Mouse (Mus musculus) brain, embryonic 18.5 days (tissue): ENCODE measurements around the gene Arhgap6.
A peak's percentile ranks its signal among the peaks of the same experiment; 100 is the strongest.

Experiments
- DNase-seq: peaks from one replicate; pipeline ENCODE4 v3.0.0-alpha.2; 2012; ENCODE audit warnings: low read depth, low spot score

The Arhgap6 gene

DNA sequence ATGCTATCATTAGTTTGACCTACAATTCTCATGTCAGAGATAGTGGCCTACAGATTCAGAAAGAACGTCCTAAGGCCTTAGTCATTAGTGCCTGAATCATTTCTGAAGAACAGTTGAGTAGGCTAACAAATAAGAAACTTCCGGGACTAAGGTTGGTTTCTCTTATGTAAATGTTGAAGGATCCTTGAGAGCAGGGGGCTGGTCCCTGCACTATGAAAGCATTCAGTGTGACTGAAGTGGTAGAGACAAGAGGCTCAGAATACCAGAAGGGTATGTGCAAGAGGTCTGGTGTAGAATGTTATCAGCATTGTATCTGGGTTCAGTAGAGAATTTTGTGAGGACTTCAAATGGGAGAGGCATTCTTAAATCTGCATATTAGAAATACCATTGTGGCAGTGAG is 185.5 kb downstream of the Arhgap6 start:
- no peak for DNase-seq

DNA sequence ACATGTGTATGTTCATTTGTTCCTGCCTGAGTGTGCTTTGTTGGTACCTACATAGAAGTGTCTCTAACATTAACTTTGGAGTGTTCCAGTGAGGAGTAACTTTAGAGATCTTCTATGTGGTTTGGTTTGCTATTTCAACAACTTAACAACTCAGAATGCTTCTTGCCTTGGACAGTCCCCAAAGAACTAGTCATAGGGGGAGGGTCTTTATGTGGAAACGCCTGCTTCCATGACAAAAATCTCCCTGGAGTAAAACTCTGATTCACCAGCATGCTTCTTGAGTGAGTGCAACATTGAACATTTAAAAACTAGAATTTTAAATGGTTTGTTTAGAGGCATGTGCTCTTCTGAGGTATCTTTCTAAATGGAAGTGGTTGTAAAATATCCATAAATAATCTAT is 212.2 kb downstream of the Arhgap6 start:
- DNase-seq = no peak

DNA sequence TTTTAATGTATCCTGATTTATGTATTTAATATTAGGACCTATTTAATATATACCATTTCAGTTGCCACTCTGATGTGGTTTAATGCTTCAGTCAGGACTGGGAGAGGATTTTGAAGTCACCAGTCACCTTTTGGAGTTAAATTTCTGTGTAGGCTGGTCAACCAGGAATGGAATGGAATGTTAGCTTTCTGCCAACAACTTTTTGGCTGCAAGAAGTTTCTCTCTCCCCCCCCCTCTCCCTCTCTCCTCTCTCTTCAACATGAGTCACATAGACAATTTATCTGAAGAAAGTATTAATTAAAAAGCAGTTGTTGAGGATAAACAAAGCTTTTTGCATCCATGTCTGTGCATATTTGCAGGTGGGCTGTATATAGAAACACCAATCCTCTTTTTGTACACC is 217.8 kb downstream of the Arhgap6 start:
- no peak for DNase-seq

DNA sequence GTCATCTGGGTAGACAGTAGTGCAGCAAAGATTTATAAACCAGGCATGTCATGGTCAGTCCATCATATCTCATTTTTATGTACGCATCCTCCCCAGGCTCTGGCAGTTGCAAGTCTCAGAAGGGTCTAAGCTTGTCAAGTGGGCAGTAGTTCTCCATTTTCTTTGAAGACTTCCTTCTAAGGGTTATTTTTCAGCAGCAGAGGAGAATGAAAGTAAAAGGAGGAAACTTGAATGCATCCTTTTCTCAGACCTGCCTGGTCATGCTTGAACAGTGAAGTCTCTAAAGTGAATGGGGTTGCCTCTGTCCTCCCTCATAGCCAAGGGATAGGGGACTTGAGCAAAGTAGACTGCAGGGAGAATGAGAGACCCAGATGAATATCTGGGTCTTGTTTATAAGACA is 239.5 kb downstream of the Arhgap6 start:
- DNase-seq = no peak

DNA sequence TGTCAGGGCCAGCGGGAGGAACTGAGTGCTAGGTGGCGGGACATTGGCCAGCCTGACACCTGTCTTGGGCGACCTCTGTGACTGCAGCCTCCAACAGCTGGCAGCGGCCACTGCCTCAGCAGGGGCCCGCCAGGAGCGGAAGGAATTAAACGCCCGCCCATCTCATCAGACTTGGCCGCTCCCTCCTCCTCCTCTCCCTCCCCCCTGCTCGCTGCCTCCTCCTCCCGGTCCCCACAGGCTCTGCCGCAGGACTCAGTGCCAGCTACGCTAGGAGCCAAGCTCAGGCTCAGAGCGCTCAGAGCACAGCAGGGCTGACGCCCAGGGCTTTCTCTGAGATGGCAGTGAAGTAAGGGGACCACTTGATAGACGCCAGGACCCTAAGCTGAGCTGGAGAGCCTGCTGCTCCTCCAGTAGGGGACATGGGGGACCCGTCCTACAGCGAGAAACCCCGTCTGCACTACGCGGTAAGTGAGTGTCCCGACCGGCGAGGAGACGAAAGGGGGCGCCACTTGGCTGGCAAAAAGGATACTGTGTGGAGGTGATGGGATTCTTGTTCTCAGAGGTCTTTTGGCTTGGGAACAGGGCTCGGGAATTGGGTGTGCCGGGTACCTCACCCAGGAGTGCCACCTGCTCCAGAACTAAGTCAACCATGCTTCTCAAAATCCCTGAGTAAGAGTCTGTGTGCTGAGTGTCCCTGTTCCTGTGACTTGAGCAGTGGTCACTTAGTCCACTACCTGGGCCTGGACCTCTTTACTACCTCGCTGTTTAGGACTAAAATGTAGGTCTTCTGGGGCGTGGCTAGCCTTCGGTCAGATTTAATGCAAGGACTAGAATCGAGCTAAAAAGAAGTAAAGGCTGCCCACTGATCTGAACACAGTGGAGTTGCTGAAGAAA is 241.8 kb downstream of the Arhgap6 start:
- peak; percentile 18 for DNase-seq

DNA sequence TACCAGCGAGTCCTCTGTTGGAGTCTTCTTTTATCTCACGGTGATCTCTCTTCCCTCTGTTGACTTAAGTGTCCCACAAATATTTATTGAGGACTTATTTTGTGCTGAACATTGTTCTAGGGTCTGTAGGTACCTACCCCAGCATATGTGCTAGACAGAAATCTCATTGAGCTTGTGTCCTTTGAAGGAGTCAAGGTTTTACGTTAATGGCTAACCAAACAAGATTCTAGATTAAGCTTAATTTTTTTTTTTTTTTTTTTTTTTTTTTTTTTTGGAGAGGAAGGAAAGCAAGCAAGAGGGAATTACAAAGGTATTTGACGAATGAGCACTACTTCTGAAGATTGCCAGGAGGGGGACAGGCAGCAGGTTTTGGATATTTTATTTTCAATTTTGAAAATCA is 242.5 kb downstream of the Arhgap6 start:
- DNase-seq = no peak

DNA sequence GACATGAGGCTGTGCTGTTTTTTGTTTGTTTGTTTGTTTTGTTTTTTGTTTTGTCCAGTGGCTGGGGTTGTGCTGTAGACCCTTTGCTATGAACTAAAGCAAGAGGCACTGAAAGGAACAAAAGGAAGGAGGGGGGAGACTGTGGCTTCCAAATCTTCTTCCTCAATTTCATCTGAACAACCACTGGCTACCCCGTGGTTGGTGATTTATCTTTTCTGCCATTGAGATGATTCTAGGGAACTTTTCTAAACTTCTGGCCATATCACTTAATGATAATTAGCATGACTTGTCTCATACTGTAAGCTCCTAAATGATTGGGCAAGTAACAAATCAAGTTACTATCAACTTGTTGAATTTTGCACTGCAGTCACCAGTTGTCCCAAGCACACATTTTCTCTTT is 249.0 kb downstream of the Arhgap6 start:
- no peak for DNase-seq

DNA sequence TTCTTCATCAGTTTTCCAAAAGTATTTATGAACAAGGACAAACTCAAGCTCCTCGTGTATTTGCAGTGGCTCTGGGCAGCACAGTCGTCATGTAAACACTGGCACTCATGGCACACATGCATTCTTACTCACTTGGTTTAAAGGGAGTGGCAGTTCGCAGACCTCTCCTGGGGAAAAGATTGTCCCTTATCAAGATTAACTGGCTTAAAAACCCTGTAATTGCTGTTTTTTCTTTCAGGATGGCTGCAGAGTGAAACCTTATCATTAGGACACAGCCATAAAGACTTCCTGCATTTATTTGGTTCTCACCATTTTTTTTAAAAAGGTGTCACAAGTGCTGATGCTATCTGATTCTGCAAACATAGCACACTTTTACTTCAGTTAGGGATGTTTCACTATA is 252.7 kb downstream of the Arhgap6 start:
- DNase-seq = no peak

DNA sequence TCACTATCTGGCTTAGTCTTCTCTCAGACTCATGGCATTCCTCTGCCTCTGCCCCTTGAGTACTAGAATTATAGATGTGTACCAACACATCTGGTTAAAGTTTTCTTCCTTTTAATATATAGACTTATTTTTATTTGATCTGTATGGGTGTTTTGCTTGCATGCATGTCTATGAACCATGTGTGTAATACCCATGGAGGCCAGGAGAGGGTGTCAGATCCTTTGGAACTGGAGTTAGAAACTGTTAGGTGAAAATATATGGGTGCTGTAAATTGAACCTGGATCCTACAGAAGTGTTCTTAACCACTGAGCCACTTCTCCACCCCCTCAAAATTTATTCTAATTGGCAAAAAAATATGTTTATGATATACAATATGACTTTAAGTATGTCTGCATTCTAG is 254.7 kb downstream of the Arhgap6 start:
- DNase-seq = no peak

DNA sequence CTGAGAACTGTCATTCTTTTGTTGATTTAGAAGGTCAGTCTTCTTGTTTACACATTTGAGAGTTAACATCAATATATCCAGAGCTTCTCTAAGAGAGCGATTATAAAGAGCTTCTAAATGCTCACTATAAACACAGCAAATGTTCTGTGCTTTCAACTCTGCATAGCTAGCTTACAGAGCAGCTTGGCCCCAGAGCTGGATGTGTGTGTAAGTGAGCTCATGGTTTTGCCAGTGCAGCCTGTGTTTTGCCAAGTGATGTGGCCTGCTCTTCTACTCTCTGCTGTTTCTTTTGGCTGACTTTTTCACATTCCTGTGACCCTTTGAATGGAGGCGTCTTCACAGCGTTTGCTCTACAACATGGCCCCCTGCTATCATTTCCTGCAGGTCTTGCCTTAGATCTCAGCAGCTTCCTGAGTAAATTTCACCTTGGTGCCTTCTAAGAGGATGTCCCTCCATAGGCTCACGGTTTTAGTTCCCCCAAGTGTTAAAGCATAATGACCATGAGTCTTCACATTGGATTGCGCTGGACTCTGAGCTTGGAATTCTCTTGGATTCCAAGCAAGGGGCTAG is 259.1 kb downstream of the Arhgap6 start:
- DNase-seq = no peak

DNA sequence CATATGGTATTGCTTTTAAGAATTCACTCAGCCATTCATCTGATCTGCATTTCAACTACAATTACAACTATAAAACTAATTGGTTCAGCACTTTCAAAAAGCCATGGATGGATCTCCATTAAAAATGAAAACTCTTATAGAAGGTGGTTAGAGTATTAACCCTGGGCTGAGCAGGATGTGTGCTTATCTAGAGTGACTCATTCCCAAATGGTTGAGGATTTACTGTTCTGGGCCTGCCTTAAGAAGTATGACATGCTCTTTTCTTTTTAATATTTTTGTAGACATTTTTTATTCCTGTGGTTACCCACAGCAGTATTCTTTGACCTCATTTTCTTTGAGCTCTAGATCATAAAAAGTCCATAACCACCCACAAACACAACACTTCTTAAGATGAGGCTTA is 267.7 kb downstream of the Arhgap6 start:
- DNase-seq = no peak

DNA sequence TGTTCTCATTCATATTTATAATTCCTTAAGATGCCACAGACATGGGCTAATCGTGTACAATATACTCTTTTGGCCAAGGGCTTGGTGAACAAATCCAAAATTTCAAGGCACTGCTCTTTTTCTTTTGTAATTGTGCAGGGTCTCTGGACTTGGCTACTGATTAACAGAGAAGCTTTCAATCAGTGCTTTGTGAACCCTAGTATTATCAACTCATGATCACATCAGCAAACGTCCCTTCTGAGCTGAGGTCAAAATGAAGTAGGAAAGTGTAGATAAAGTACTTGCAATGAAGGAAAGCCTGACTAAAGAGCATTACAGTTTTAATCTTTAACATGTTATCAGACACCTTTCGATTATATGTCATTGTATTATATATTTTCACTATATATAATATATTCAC is 270.4 kb downstream of the Arhgap6 start:
- no peak for DNase-seq

DNA sequence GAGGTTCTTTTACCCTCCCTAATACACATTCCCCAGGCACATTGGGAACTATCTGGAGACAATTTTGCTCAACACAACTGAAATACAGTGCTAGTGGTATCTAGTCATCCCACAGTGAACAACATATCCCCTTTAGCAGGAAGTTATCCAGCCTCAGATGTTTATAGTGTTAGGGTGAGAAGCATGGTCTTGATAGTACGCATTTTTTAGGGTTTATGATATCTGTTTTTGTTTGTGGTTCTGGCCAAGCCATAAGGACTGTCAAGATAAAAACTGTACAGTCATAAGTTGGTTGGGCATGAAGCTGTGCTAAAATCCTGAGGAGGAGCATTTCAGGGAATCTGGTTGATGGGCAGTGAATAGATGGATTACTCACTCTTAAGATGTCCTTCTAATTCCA is 271.0 kb downstream of the Arhgap6 start:
- no peak for DNase-seq

DNA sequence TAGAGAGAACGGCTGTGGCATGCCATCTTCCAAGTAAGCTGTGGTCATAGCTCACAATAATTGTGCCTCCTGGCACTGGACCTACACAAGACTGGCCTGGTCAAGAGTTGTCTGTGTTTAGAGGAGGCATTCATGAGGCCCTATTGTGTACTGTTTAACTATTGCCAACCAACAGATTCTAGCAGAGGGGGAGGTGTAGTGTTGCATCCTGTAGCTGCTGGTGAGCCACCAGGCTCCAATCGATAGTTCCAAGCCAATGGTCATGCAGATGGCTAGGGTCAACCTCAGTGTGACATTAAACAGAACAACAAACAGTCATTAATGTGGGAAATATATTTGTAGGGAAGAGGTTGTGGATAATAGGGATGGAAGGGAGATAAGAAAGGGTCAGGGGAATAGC is 280.1 kb downstream of the Arhgap6 start:
- no peak for DNase-seq

DNA sequence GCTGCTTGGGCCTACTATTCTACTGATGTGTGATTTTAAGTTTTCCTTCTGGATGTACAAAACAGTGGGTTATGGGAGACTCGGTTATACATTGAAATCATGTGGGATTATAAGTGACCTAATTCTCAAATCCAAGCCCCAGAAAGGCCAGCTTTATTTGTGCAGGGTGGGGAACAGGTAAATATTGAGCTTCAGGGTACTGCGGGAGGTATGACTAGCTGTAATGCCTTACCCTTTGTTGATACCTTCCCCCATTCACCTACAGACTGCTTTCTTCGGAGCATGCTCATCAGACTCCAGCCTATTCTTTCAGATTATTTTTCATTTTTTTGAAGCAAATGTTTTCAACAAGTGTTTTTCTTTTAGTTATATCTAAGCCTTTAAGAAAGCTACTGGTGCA is 286.7 kb downstream of the Arhgap6 start:
- no peak for DNase-seq

DNA sequence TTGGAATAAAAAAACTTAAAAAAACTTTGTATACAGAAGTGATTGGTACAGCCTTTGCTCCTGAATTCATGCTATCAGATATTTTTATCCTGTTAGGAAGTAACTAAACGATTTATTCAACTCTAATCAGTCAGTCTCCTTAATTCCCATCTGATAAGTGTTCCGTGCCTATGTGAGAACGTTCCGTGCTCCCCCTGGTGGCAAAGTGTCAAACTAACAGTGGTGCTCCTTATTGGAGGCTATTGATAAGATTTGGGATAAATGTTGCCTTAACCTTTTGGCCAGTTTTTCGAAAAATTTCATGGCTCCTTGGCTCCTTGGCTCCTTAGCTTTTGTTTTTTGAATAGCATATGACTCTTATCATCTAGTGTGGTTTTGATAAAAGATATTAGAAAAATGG is 291.0 kb downstream of the Arhgap6 start:
- no peak for DNase-seq

DNA sequence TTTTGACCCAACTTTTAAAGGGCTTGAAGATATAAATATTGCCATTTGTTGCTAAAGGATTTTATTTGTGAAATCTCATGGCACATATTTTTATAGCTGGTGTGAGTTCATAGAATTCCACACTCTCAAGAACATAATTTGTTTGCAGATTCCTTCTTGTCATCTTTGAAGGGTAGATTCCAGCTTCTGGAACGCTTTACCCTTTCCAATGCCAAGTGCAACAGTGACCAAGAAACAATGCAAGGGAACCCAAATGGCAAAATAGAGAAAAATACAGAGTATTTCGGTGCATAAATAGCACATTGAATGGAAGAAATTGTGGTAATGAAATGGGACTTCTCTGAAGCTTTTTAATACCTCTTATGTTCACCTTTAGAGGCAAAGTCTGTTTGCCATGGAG is 294.3 kb downstream of the Arhgap6 start:
- DNase-seq = no peak

DNA sequence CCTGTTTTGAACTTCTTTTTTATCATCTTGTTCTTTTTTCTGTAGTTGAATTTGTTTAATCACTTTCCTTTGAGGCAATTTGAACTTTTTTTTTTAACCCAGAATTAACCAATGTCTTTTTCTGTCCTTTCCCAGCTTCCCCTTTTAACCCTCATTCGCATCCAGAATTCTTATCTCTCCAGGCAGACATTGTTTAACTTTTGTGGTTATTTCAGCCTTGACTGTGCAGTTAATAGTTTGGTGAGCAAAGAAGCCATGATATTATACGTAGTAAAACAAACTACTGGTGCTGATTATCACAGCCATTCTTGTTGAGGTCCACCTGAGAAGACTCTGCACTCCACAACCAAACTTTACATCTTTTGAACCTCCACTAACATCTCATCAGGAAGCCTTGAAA is 299.7 kb downstream of the Arhgap6 start:
- DNase-seq = no peak

DNA sequence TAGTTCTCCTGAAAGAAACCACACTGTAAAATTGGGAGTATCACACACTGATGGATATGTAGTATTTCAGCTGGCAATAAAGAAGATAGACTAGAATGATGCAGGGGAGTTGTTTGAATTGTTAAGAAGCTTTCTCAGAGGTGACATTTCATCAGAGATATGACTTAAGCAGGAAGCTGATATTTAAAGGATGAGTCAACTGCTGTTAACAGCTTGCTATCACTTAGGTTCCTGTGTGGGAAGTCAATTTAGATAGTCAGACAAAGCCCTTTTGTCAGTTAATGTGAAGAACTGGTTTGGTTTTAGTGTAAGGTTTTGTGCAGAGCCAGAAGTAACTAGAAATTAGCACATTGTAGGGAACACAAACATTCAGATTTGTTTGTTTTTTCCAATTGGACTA is 300.7 kb downstream of the Arhgap6 start:
- DNase-seq = no peak

DNA sequence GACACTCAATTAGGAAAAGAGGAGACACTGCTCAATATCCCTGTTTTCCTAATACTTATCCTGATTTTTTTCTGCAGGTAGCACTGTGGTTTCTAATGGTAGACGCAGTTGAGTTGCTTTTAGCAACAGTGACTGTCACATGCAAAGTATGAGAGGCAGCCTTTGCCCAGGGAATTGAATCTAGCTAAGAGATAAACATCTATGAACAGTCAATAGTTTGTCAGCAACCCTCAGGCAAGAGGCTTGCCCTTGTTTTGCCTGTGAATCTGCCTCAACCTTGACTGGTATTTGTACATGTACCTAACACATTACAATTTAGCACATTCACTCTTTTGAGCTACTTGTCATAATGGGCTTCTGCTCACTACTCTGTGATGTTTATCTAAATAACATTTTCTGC is 307.8 kb downstream of the Arhgap6 start:
- DNase-seq = no peak

DNA sequence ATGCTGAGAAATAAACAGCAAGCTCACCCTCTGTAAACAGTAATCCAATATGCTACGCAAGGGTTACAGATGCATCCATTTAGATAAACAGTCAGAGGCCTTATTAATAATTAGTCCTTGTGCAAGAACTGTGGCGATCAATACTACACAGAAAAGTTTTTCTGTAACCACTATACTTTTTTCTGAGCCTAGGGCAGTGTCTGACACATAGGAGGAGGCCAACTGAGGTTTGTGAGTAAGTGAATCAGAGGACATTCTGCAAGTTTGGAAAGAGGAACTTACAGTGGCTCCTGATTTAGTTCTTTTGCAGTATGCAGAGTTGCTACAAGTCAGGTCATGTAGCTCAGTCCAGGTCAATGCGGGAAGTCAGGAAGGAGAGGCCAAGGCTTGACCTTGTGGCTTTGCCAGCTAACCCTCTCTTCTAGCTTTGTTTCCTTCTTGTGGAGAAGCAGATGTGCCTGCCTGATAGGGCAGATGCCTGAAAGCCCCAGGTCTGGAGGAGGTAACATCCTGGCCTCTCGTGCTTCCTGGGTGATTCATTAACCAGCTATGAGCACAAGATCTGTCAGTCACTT is 311.2 kb downstream of the Arhgap6 start:
- no peak for DNase-seq

DNA sequence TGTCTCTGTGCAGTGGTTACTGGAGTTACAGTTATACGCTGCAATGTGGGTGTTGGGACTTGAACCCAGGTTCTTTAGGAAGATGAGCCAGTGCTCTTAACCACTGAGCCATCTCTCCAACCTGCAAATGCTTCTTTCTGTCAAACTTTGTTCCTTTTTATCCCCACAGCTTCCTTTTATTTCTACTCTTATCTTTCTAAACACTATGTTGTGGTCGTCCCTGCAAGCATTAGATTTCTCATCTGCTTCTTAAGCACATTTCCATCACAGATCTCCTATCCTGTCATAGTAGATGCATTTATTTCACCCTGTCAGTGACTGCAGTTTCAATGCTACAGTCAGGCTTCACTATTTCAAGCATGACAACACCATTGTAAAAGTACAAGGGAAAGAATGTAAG is 312.5 kb downstream of the Arhgap6 start:
- no peak for DNase-seq

DNA sequence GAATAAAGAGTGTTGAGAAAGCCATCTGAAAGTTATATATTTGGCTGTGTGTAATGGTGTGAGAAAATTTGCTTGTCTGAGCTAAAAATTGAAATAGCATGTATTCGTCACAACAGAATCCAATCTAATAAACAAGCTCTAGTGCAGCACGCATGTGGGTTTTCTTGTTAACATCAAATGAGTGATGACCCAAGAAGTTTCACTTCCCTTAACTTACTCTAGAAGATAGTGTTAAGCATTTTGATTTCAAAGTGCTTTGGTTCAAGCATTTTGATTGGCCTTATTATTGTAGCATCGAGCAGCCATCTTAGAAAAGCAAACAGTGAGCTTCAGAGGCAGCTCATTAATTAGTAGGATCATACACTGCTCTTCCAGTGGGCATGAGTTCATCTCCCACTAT is 315.1 kb downstream of the Arhgap6 start:
- no peak for DNase-seq
